Mouse (Mus musculus) forebrain, embryonic 16.5 days (tissue): ENCODE results near the gene Trim2. TPM values are rescaled to one million over a fixed set of nuclear protein-coding genes. Genes with fewer than 3 reads are reported as not detected.

Source experiments
- ATAC-seq: fragments of 200-750 bp; cut with Nextera tagmentation; 2 replicates; pipeline ENCODE4 v1.8.0; 2017; ENCODE audit warnings: mild to moderate bottlenecking, moderate library complexity
- H3K27ac ChIP-seq: fragments of 300-500 bp; sonication (generic); 2 replicates; pipeline ENCODE4 v1.5.1; 2014; ENCODE audit warnings: low read length, control low read depth
- H3K27me3 ChIP-seq: fragments of 300-500 bp; sonication (generic); replicated peaks from 2 replicates; pipeline ENCODE4 v1.6.1; 2014; ENCODE audit warnings: low read length; ENCODE audit not compliant: control insufficient read depth, insufficient read depth
- H3K36me3 ChIP-seq: fragments of 300-500 bp; sonication (generic); 2 replicates; pipeline ENCODE4 v1.6.1; 2014; ENCODE audit not compliant: control insufficient read depth, insufficient read depth
- H3K4me1 ChIP-seq: fragments of 300-500 bp; sonication (generic); replicated peaks from 2 replicates; pipeline ENCODE4 v1.6.1; 2014; ENCODE audit warnings: low read length; ENCODE audit not compliant: control insufficient read depth, insufficient read depth
- H3K4me2 ChIP-seq: fragments of 300-500 bp; sonication (generic); 2 replicates; pipeline ENCODE4 v1.6.1; 2014; ENCODE audit warnings: mild to moderate bottlenecking, low read length, control low read depth
- H3K4me3 ChIP-seq: fragments of 300-500 bp; sonication (generic); replicated peaks from 2 replicates; pipeline ENCODE4 v1.5.1; 2014; ENCODE audit warnings: mild to moderate bottlenecking, low read length, control low read depth
- H3K9ac ChIP-seq: fragments of 300-500 bp; sonication (generic); replicated peaks from 2 replicates; pipeline ENCODE4 v1.6.1; 2014; ENCODE audit warnings: low read depth, low read length, control low read depth
- H3K9me3 ChIP-seq: fragments of 300-500 bp; sonication (generic); 2 replicates; pipeline ENCODE4 v1.6.1; 2016; ENCODE audit warnings: low read length; ENCODE audit not compliant: control insufficient read depth
- WGBS: fragments of 180-500 bp; shearing (Covaris S2); extraction: QIAGEN DNeasy Blood & Tissue Kit; methylation state at CpG from one replicate; pipeline ENCODE4 v1.1.7; 2014; 5-methylcytosine and 5-hydroxymethylcytosine counted together
- polyA plus RNA-seq: library from polyadenylated mRNA; unstranded; fragments of >200 nt; fragmentation: Nextera tagmentation; extraction: Ambion mirVana; gene quantifications from 2 replicates; pipeline ENCODE4 v1.2.1, GENCODE M21; 2015

Trim2 gene
- polyA plus RNA-seq, 1 experiment from 2014 or later = 195 TPM

DNA sequence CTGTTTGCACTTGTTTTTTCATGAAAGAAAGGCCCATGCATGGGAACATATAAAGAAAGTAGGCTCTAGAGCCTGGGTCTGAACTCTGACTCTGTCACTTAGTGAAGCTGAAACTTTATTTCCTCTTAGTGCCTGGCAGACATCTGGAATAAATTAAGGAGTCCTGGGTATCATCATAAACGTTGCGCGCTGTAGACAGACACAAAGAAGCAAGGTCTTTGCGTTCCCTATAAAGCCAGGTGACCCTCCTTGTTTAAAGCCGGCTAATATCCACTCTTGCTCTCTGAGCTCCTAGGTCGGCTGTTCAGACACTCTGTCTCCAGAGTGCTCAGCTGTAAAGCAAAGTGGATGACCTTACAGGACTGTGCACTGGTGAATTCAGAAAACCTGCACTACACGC lies 165.7 kb downstream of the Trim2 start:
- H3K4me2 ChIP-seq = no peak overlapping the region
- no peaks in the 10 kb centered on the region for H3K27me3 ChIP-seq
- no peaks in the 10 kb centered on the region for H3K36me3 ChIP-seq
- H3K4me3 ChIP-seq = no peak overlapping the region
- H3K9ac ChIP-seq = no peak overlapping the region
- WGBS = 85% methylated on average over 7 of the region's 7 CpGs
- H3K27ac ChIP-seq = no peak overlapping the region
- no peaks in the 10 kb centered on the region for H3K4me1 ChIP-seq
- ATAC-seq = no peak
- no peaks in the 10 kb centered on the region for H3K9me3 ChIP-seq

DNA sequence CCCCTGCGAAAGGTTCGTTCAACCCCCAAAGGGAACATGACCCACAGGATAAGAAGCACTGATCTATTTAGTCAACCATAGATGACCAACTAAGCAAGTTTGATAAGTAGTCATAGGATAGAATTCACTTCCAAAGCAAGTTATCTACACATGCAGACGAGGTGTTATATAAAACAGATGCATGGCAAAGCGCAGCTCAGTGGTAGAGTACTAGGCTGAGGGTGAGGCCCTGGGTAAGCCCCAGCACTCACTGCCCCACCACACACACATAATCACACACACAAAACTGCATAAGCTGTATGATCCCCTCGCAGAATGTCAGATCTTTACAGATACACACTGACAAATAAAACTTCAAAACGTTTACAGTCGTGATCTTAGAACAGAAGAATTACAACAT lies 170.2 kb downstream of the Trim2 start:
- H3K9me3 ChIP-seq = no peaks in the 10 kb centered on the region
- 92% methylated on average over 7 of the region's 7 CpGs for WGBS
- no peak for ATAC-seq
- no peaks in the 10 kb centered on the region for H3K4me1 ChIP-seq
- no peak overlapping the region for H3K4me2 ChIP-seq
- no peaks in the 10 kb centered on the region for H3K36me3 ChIP-seq
- no peaks in the 10 kb centered on the region for H3K27me3 ChIP-seq
- H3K27ac ChIP-seq = no peak overlapping the region
- no peak overlapping the region for H3K4me3 ChIP-seq
- H3K9ac ChIP-seq = no peak overlapping the region

DNA sequence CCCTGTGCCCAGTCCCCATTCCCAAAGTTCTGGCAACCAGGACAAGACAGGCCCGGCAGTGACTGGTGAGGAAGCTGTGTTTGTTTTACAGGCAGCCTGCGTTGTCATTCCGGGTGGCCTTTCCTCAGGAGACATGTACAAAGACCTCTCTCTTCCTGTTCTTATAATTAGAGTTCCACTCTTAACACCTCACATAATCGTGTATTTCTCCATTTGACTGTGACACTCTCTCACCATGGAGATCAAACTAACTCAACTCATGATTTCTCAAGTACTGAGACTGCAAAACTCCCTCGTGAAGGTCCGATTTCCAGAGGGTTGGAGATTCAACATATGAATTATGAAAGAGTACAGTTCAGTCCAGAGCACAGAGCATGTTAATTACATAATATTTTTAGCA lies 170.7 kb downstream of the Trim2 start:
- Histone ChIP-seq H3K9ac (no peak overlapping the region), H3K4me3 (no peak overlapping the region), H3K4me2 (no peak overlapping the region), H3K36me3 (no peaks in the 10 kb centered on the region), H3K27me3 (no peaks in the 10 kb centered on the region), H3K9me3 (no peaks in the 10 kb centered on the region), H3K4me1 (no peaks in the 10 kb centered on the region), H3K27ac (no peak overlapping the region)
- ATAC-seq = no peak
- 75% methylated on average over 6 of the region's 6 CpGs for WGBS

DNA sequence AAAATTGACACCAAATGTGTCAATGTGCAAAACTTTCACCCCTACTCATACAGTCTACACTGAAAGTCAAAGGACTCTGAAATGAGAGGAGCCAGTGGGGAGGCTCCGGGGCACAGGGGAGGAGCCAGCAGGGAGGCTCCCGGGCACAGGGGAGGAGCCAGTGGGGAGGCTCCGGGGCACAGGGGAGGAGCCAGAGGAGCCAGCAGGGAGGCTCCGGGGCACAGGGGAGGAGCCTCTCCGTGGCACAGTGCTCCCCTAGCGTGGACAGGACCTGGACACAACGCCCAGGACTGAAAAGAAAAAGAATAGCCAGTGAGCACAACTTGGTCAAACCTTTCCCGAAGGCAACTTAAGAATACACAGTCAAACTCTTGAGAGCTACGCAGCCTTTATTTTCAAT lies 171.3 kb downstream of the Trim2 start:
- Histone ChIP-seq H3K4me1 (no peaks in the 10 kb centered on the region), H3K9me3 (no peaks in the 10 kb centered on the region), H3K4me2 (no peak overlapping the region), H3K9ac (no peak overlapping the region), H3K27me3 (no peaks in the 10 kb centered on the region), H3K4me3 (no peak overlapping the region), H3K27ac (no peak overlapping the region), H3K36me3 (no peaks in the 10 kb centered on the region)
- 27% methylated on average over 9 of the region's 9 CpGs for WGBS
- ATAC-seq = no peak

DNA sequence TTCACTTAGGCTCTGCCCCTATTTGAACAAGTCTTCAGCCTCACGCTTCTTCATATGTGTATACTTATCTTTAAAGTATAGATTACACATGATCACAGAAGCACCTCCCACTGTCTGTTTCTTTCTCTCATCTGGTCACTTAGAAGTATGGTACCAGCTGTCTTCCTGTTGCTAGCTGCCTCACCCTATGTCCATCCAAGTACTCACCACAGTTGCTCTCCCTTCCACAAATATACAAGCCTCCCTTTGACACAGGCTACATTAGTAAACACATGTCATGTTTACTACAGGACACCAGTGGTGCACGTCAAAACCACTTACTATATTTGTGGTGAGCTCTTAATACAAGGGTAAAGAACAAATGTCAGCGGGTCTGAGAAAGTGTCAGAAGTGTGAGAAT lies 175.3 kb downstream of the Trim2 start:
- Histone ChIP-seq H3K27me3 (no peaks in the 10 kb centered on the region), H3K4me1 (no peaks in the 10 kb centered on the region), H3K9ac (no peak overlapping the region), H3K36me3 (no peaks in the 10 kb centered on the region), H3K9me3 (no peaks in the 10 kb centered on the region), H3K4me3 (no peak overlapping the region), H3K4me2 (no peak overlapping the region), H3K27ac (no peak overlapping the region)
- no peak for ATAC-seq
- WGBS = 95% methylated on average over 3 of the region's 3 CpGs

DNA sequence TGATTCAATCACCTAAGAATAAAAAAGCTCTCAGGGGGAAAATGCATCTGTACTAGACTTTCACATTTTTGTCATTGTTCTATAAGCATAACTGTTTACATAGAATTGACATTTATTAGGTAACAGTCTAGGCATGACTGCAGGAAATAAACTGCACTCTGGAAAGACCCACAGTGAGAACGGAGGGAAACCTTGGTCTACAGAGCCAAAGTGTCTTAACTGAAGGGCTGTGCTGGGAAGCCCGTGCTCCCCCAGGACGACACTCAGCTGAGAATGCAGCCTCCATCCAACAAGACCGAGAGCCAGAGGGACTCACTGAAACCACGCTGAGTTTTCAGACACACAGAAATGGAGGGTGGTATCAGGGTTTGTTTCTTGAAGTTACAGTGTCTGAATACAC lies 175.9 kb downstream of the Trim2 start:
- Histone ChIP-seq H3K9me3 (no peaks in the 10 kb centered on the region), H3K27ac (no peak overlapping the region), H3K9ac (no peak overlapping the region), H3K27me3 (no peaks in the 10 kb centered on the region), H3K36me3 (no peaks in the 10 kb centered on the region), H3K4me3 (no peak overlapping the region), H3K4me2 (no peak overlapping the region), H3K4me1 (no peaks in the 10 kb centered on the region)
- WGBS = 73% methylated on average over 5 of the region's 5 CpGs
- ATAC-seq = no peak

DNA sequence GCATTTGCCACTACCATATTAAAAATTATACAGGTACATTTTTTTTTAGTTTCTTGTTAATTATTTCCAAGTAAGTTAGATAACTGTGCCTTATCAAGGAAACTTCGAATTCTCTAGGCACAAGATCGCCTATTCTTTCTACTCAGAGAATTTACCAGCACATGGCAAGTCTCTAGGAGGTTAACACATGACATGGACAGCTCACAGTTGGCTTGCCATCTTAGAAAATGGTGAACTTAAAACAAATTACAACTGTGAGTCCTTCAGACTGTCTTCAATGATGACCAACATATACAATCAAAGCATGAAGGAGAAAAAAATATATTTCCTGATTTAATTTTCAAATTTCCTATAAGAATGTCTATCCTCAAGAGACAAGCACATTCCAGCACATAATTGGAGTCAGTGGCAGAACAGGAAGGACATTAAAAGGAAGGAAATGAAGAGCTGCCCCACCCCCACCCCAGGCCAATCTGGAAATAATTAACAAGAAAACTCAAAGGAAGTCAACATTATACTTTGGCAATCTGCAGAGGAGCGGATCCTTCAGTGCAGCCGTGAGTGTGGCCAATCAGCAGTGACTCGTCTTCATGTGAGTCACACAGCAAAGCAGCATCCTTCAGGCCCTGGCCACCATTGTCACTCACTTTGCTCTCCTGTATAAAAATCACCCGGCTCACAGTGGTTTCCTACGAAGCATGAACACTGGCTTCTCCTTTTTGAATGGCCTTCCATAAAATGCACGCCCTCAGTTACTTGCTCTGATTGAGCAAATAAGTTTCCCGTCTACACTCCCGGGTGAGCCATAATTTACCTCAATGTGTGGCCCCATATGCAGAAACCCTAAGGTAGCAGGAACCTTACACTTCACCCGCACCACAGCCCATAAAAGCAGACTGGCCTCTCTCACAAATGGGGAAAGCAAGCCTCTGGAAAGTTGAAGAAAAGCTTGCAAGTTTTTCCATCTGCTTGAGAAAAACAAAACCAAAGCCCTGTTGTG lies 177.5 kb downstream of the Trim2 start:
- Histone ChIP-seq H3K27ac (no peak overlapping the region), H3K9me3 (no peaks in the 10 kb centered on the region), H3K4me2 (no peak overlapping the region), H3K9ac (no peak overlapping the region), H3K36me3 (no peaks in the 10 kb centered on the region), H3K4me1 (no peaks in the 10 kb centered on the region), H3K27me3 (no peaks in the 10 kb centered on the region), H3K4me3 (no peak overlapping the region)
- no peak for ATAC-seq
- WGBS = 79% methylated on average over 11 of the region's 11 CpGs

DNA sequence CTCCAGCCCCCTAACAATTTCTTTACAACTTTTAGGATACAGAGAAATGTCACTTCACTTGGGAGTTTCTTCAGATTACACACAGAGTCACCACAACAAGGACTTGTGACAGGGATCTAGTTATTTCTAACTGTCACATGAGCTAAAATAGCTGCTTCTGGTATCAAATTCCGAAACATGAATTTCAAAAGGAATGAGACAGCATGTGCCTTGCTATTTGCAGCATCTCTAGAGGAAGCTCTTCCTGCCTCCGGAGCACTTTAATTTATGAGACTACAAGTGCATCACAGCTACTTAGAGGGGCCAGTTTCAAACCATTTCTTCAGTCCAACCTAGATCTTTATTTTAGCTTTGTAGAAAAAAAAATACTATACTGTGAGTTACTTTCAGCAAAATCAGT lies 179.2 kb downstream of the Trim2 start:
- Histone ChIP-seq H3K4me1 (no peaks in the 10 kb centered on the region), H3K27ac (no peak overlapping the region), H3K36me3 (no peaks in the 10 kb centered on the region), H3K9me3 (no peaks in the 10 kb centered on the region), H3K4me2 (no peak overlapping the region), H3K9ac (no peak overlapping the region), H3K27me3 (no peaks in the 10 kb centered on the region), H3K4me3 (no peak overlapping the region)
- no peak for ATAC-seq
- WGBS = 85% methylated on average over 2 of the region's 2 CpGs

DNA sequence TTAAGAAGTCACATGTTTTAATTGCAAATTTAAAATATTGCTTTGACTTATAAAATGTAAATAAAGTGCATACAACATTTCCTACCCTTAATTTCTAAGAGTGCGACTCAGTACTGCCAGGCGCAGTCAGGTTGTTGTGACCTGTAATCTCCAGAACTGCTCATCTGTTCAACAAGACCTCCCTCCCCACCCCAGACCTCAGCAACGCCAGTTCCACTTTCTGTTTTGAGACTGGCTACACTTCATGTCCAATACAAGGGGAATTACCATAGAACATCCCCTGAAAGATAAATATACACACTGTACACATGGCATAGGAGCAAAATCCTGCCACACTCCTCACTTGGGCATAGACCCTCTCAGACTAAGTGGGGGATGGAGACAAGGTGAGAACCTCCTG lies 180.0 kb downstream of the Trim2 start:
- 87% methylated on average over 3 of the region's 3 CpGs for WGBS
- no peaks in the 10 kb centered on the region for H3K36me3 ChIP-seq
- H3K4me1 ChIP-seq = no peaks in the 10 kb centered on the region
- H3K27ac ChIP-seq = no peak overlapping the region
- no peak for ATAC-seq
- no peak overlapping the region for H3K9ac ChIP-seq
- no peaks in the 10 kb centered on the region for H3K27me3 ChIP-seq
- no peaks in the 10 kb centered on the region for H3K9me3 ChIP-seq
- no peak overlapping the region for H3K4me3 ChIP-seq
- H3K4me2 ChIP-seq = no peak overlapping the region
